Mouse (Mus musculus): ENCODE results near the gene Rab40c.

The Rab40c gene

GRCm38 (mm10) chr17:25919144-25919785, at the start of gene Rab40c:
Rab40c (minus strand) TSS chr17:25919727.
- DNase-seq (ENCODE audit: low spot score) = no peak

- no peak for DNase-seq (ENCODE audit: low spot score)
These were observed 48.6 kb upstream of the Rab40c start for GRCm38 (mm10) chr17:25968176-25968575.

- DNase-seq (ENCODE audit: low spot score) = no peak
These were observed 48.1 kb upstream of the Rab40c start for GRCm38 (mm10) chr17:25967652-25968051.

DNA sequence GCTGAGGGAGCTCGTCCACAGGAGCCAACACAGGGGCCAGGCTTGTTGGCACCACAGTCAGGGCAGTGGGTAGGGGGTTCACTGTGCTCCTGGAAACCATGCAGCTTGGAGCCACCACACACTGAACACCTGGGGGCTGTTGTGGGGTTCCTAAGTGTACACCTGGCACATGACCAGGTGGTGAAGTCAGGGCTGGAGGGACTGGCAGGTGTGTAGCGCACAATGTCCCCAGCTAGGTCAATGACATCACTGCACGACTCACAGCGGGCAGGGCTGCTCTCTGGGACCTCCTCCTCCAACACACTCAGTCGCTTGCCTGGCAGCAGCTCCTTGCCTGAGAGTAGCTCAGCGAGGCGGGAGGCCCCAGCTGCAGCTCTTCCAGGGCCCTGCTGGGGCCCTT, 44.7 kb upstream of the Rab40c start:
- DNase-seq (ENCODE audit: low spot score) = no peak

DNA sequence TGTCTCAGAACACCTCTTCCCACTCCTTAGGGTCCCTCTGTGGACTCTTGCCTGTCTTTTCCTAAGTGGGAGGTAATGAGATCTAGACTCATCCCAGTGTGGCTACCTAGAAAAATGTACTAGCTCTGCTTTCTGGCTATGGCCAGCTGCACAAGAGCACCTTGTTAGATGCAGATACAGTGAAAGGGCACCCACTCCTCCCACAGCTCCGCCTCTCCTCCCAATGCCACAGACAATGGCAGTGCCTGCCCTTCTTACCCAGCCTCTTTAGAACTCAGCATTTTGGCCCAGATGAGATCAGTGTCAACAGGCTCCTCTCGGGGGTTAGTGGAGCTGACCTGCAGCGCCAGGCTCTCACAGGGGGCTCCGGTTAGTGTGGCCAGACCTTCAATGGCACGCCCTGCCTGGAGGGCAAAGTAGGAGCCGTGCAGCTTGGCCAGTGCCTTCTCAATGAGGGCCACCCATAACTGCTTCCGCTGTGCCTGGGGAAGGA, 42.9 kb upstream of the Rab40c start:
- DNase-seq (ENCODE audit: low spot score) = no peak

- DNase-seq (ENCODE audit: low spot score) = no peak
These were observed 42.0 kb upstream of the Rab40c start for GRCm38 (mm10) chr17:25961566-25961965.

- no peak for DNase-seq (ENCODE audit: low spot score)
These were observed 40.3 kb upstream of the Rab40c start for GRCm38 (mm10) chr17:25959630-25960467.

- no peak for DNase-seq (ENCODE audit: low spot score)
These were observed 39.4 kb upstream of the Rab40c start for GRCm38 (mm10) chr17:25958771-25959494.

GRCm38 (mm10) chr17:25957586-25958051, 38.1 kb upstream of the Rab40c start:
- DNase-seq (ENCODE audit: low spot score) = no peak

- no peak for DNase-seq (ENCODE audit: low spot score)
These were observed 37.1 kb upstream of the Rab40c start for GRCm38 (mm10) chr17:25956631-25957030.

- no peak for DNase-seq (ENCODE audit: low spot score)
These were observed 36.7 kb upstream of the Rab40c start for GRCm38 (mm10) chr17:25956201-25956600.

DNA sequence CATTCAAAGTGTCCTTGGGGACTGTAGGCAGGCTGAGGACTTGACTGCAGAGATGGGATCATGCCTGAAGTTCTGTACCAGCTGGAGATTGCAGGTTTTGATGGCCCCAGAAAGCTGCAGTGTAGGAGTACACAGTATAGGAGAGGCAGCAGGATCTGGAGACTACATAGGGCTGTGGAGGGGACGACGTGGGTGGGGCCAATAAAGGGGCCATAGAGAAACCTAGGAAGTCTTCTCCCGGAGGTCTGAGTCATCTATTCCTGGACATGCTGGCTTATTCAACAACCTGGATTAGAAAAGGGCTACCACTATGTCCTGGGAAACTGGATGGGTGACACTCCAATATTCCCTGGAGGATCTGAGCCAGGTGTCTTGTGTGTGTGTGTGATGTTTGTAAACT, 36.2 kb upstream of the Rab40c start:
- DNase-seq (ENCODE audit: low spot score) = no peak

- DNase-seq (ENCODE audit: low spot score) = no peak
These were observed 35.1 kb upstream of the Rab40c start for GRCm38 (mm10) chr17:25954671-25955070.

DNA sequence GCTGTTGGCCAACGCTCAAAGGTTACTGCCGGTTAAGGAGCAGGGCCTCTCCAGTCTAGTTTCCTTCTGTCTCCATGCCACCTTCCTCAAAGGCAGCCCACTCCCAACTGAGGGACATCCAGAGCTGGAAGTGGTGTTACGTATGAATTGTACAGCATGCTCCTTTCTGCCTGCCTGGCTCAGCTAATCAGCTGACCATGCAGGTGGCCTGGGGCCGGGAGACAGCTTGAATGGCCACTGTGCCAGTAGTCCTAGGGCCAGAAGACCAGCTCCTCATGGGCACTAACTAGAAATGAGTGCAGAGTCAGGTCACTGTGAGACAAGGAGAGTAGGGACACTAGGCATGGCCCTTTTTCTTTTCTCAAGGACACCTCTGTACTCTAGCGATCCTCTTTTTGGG, 33.6 kb upstream of the Rab40c start:
- no peak for DNase-seq (ENCODE audit: low spot score)

DNA sequence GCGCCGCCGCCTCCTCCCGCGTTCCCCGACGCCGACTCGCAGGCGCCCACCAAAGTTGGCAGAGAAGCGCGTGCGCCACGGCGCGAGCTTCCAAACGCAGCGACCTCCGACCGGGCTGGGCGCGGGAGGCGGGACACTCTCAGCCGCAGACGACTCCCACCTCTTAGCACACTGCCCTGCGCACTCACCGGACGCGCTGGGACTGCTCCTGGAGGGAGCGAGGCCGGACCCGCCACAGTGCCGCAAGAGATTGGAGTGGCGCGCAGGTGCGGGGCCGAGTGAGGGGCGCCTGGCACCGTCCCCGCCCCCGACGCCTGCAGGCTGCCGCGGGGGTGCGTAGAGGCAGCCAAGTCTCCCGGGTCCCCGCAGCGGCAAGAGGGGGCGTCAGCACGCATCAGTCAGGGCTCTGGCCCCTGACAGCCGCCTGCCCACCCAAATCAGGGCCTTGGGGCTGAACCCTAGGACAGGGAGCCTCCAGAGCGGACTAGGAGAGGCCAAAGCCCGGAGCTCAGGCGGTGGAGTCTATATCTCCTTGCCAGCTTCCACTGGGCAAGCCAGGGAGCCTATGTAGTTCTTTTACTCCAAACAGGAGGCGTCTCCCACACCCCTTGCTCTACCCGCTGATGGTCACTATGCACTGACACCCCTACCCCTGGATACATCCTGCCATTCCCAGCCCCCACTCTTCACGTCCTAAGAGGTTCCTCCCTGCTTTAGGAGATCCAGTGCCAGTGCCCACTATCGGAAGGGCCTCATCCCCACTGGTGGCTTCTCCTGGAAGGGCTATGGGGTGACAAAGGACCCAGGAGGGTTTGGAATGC, 32.5 kb upstream of the Rab40c start, which contains the start of gene A930017K11Rik:
TSS of gene A930017K11Rik (minus strand) at position 763 of the 821 bp plus-strand sequence.
- DNase-seq (ENCODE audit: low spot score) = no peak

- DNase-seq (ENCODE audit: low spot score) = no peak
These were observed 31.8 kb upstream of the Rab40c start for GRCm38 (mm10) chr17:25951225-25951802.

DNA sequence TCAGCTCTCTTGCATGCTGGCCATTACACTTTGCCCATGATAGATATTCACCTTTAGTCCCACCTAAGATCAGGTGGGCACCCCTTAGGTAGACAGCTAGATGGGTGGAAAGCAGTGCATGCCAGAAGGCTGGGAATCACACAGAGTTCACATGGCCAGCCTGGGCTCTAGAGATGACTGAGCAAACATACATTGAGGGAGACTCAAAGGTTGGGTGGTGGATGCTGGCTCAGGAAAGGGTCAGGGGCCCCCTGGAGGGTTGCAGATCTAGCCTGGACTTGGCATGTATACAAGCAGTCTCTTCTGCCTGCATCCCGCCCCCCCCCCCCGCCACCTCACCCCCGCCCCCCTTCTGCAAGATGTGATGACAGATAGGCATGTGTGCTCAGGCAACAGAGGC, 31.2 kb upstream of the Rab40c start:
- no peak for DNase-seq (ENCODE audit: low spot score)

GRCm38 (mm10) chr17:25949981-25950380, 30.5 kb upstream of the Rab40c start:
- no peak for DNase-seq (ENCODE audit: low spot score)

GRCm38 (mm10) chr17:25948051-25948450, 28.5 kb upstream of the Rab40c start:
- no peak for DNase-seq (ENCODE audit: low spot score)

GRCm38 (mm10) chr17:25947576-25947975, 28.0 kb upstream of the Rab40c start:
- DNase-seq (ENCODE audit: low spot score) = no peak

DNA sequence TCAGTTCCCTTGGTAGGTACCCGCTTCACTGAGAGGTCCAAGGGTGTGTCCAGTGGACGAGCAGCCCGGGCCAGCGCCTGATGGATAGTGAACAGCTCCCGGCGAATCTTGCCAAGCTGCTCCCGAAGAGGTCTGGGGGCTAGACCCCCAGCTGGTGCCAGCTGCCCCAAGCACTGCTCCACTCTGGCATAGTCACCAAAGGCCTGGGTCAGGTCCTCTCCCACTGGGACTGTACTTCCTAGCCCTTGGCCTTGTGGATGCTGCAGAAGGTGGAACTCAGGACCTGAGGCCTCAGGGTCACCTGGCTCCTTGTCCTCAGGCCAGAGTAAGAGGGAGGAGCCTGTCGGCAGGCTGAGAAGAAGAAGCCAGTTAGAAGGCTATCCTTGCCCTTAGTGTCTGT, 27.4 kb upstream of the Rab40c start:
- DNase-seq (ENCODE audit: low spot score) = no peak

Measured in ovary, adult 18-20 months (tissue).